Mouse (Mus musculus): Measurements from ENCODE around the gene Snx9. TPM values are rescaled to one million over a fixed set of nuclear protein-coding genes. Genes with fewer than 3 reads are reported as not detected.

Snx9 gene
- total and polyA plus RNA-seq, 2 experiments, result 19.7 to 30.5 TPM

- H3K9ac ChIP-seq (ENCODE audit: low read depth, low read length), result no peak overlapping the region
- no peak for TF ChIP-seq POLR2A (IDR thresholded peaks at IDR 0.05; ENCODE audit: extremely low read depth, insufficient read depth, low read length)
- peak; percentile 97 for TF ChIP-seq CTCF (IDR thresholded peaks at IDR 0.05; ENCODE audit: low read depth, low read length)
- H3K4me1 ChIP-seq (ENCODE audit: control insufficient read depth, insufficient read depth, low read length), result peaks cover 16% of the 10 kb centered on the region; the same call in 1 of the 2 replicates
- no peak overlapping the region for H3K4me3 ChIP-seq (ENCODE audit: insufficient read depth, low read depth, low read length)
- no peak overlapping the region for H3K27ac ChIP-seq (replicated peaks; ENCODE audit: insufficient read depth, low read depth, low read length)
- 26% methylated on average over 8 of the region's 8 CpGs for WGBS
- peak; percentile 55 for DNase-seq (ENCODE audit: extremely low read depth, low read depth, low spot score)
- no peaks in the 10 kb centered on the region for H3K27me3 ChIP-seq (ENCODE audit: control insufficient read depth, insufficient read depth, low read length)
- H3K36me3 ChIP-seq (ENCODE audit: control insufficient read depth, insufficient read depth, low read length), result no peaks in the 10 kb centered on the region; the same call in 1 of the 2 replicates
- H3K79me2 ChIP-seq (ENCODE audit: control insufficient read depth, insufficient read depth, low read length), result no peaks in the 10 kb centered on the region
Measured at GRCm38 (mm10) chr17:5890429-5890828, 49.3 kb downstream of the Snx9 start.

GRCm38 (mm10) chr17:5891933-5892683 is 51.0 kb downstream of the Snx9 start:
- TF ChIP-seq CTCF (IDR thresholded peaks at IDR 0.05; ENCODE audit: low read depth, low read length), result no peak
- TF ChIP-seq POLR2A (IDR thresholded peaks at IDR 0.05; ENCODE audit: extremely low read depth, insufficient read depth, low read length), result no peak
- Histone ChIP-seq H3K27me3 (ENCODE audit: control insufficient read depth, insufficient read depth, low read length) (no peaks in the 10 kb centered on the region), H3K4me1 (ENCODE audit: control insufficient read depth, insufficient read depth, low read length) (peaks cover 14% of the 10 kb centered on the region; the same call in 1 of the 2 replicates), H3K9ac (ENCODE audit: low read depth, low read length) (no peak overlapping the region), H3K27ac (replicated peaks; ENCODE audit: insufficient read depth, low read depth, low read length) (peak overlapping the region; percentile 25), H3K4me3 (ENCODE audit: insufficient read depth, low read depth, low read length) (no peak overlapping the region), H3K36me3 (ENCODE audit: control insufficient read depth, insufficient read depth, low read length) (no peaks in the 10 kb centered on the region; the same call in 1 of the 2 replicates), H3K79me2 (ENCODE audit: control insufficient read depth, insufficient read depth, low read length) (0 out of 2 replicates have a peak, but pooled peaks cover 2% of the 10 kb centered on the region)
- WGBS, result 84% methylated on average over 9 of the region's 9 CpGs
- no peak for DNase-seq (ENCODE audit: extremely low read depth, low read depth, low spot score)

GRCm38 (mm10) chr17:5893092-5893491 is 52.0 kb downstream of the Snx9 start:
- Histone ChIP-seq H3K4me1 (ENCODE audit: control insufficient read depth, insufficient read depth, low read length) (peaks cover 11% of the 10 kb centered on the region; the same call in 1 of the 2 replicates), H3K79me2 (ENCODE audit: control insufficient read depth, insufficient read depth, low read length) (0 out of 2 replicates have a peak, but pooled peaks cover 2% of the 10 kb centered on the region), H3K27ac (replicated peaks; ENCODE audit: insufficient read depth, low read depth, low read length) (peak overlapping the region; percentile 37; the same call in 1 of the 2 replicates), H3K9ac (ENCODE audit: low read depth, low read length) (no peak overlapping the region), H3K4me3 (ENCODE audit: insufficient read depth, low read depth, low read length) (no peak overlapping the region), H3K36me3 (ENCODE audit: control insufficient read depth, insufficient read depth, low read length) (no peaks in the 10 kb centered on the region; the same call in 1 of the 2 replicates), H3K27me3 (ENCODE audit: control insufficient read depth, insufficient read depth, low read length) (no peaks in the 10 kb centered on the region)
- peak; percentile 96 for DNase-seq (ENCODE audit: extremely low read depth, low read depth, low spot score)
- WGBS, result 10% methylated on average over 7 of the region's 7 CpGs
- TF ChIP-seq CTCF (IDR thresholded peaks at IDR 0.05; ENCODE audit: low read depth, low read length), result 0 out of 2 replicates have a peak, but pooled peaks have one; percentile 9
- TF ChIP-seq POLR2A (IDR thresholded peaks at IDR 0.05; ENCODE audit: extremely low read depth, insufficient read depth, low read length), result no peak

- no peaks in the 10 kb centered on the region; the same call in 1 of the 2 replicates for H3K36me3 ChIP-seq (ENCODE audit: control insufficient read depth, insufficient read depth, low read length)
- H3K79me2 ChIP-seq (ENCODE audit: control insufficient read depth, insufficient read depth, low read length), result 0 out of 2 replicates have a peak, but pooled peaks cover 2% of the 10 kb centered on the region
- peak; percentile 42 for DNase-seq (ENCODE audit: extremely low read depth, low read depth, low spot score)
- no peak overlapping the region for H3K4me3 ChIP-seq (ENCODE audit: insufficient read depth, low read depth, low read length)
- WGBS, result 51% methylated on average over 7 of the region's 7 CpGs
- 0 out of 2 replicates have a peak, but pooled peaks have one; percentile 4 for TF ChIP-seq CTCF (IDR thresholded peaks at IDR 0.05; ENCODE audit: low read depth, low read length)
- no peak for TF ChIP-seq POLR2A (IDR thresholded peaks at IDR 0.05; ENCODE audit: extremely low read depth, insufficient read depth, low read length)
- peaks cover 11% of the 10 kb centered on the region; the same call in 1 of the 2 replicates for H3K4me1 ChIP-seq (ENCODE audit: control insufficient read depth, insufficient read depth, low read length)
- H3K9ac ChIP-seq (ENCODE audit: low read depth, low read length), result no peak overlapping the region
- no peaks in the 10 kb centered on the region for H3K27me3 ChIP-seq (ENCODE audit: control insufficient read depth, insufficient read depth, low read length)
- H3K27ac ChIP-seq (replicated peaks; ENCODE audit: insufficient read depth, low read depth, low read length), result peak overlapping the region; percentile 37
Measured at GRCm38 (mm10) chr17:5893574-5894148, 52.5 kb downstream of the Snx9 start.

- no peak overlapping the region for H3K4me3 ChIP-seq (ENCODE audit: insufficient read depth, low read depth, low read length)
- H3K4me1 ChIP-seq (ENCODE audit: control insufficient read depth, insufficient read depth, low read length), result peaks cover 11% of the 10 kb centered on the region; the same call in 1 of the 2 replicates
- H3K9ac ChIP-seq (ENCODE audit: low read depth, low read length), result no peak overlapping the region
- no peak for TF ChIP-seq POLR2A (IDR thresholded peaks at IDR 0.05; ENCODE audit: extremely low read depth, insufficient read depth, low read length)
- TF ChIP-seq CTCF (IDR thresholded peaks at IDR 0.05; ENCODE audit: low read depth, low read length), result no peak
- 88% methylated on average over 4 of the region's 4 CpGs for WGBS
- no peaks in the 10 kb centered on the region for H3K27me3 ChIP-seq (ENCODE audit: control insufficient read depth, insufficient read depth, low read length)
- DNase-seq (ENCODE audit: extremely low read depth, low read depth, low spot score), result no peak
- H3K27ac ChIP-seq (replicated peaks; ENCODE audit: insufficient read depth, low read depth, low read length), result no peak overlapping the region
- H3K79me2 ChIP-seq (ENCODE audit: control insufficient read depth, insufficient read depth, low read length), result 0 out of 2 replicates have a peak, but pooled peaks cover 2% of the 10 kb centered on the region
- peaks cover 6% of the 10 kb centered on the region for H3K36me3 ChIP-seq (ENCODE audit: control insufficient read depth, insufficient read depth, low read length)
Measured at GRCm38 (mm10) chr17:5896066-5896465, 54.9 kb downstream of the Snx9 start.
